Mouse (Mus musculus) erythroblast, embryonic 14.5 days (primary cell): ENCODE data around the gene Pgpep1l.

Experiments
- GATA1 ChIP-seq: IDR thresholded peaks from 2 replicates; pipeline ENCODE4 v1.6.1; 2012; ENCODE audit warnings: low read length, inconsistent platforms, mixed read lengths
- TAL1 ChIP-seq: IDR thresholded peaks from 3 replicates; pipeline ENCODE4 v1.6.1; 2012; ENCODE audit warnings: low read length, inconsistent platforms, mixed read lengths

- no peak for TF ChIP-seq GATA1
- TF ChIP-seq TAL1, result no peak
These were observed at the start of gene Pgpep1l for GRCm38 (mm10) chr7:68264028-68264453.
